Mouse (Mus musculus) right cerebral cortex, postnatal 14 days (tissue): ENCODE data around the gene Stat5a.

Experiments
- DNase-seq: peaks from one replicate; pipeline ENCODE4 v3.0.0; 2022

The Stat5a gene

GRCm38 (mm10) chr11:100863141-100863540, 4.0 kb downstream of the Stat5a start:
- DNase-seq: no peak

GRCm38 (mm10) chr11:100865618-100866017, 6.5 kb downstream of the Stat5a start:
- DNase-seq: no peak

GRCm38 (mm10) chr11:100870256-100870967, 11.3 kb downstream of the Stat5a start:
- DNase-seq: no peak

- DNase-seq: no peak
Measured at GRCm38 (mm10) chr11:100870968-100871350, 11.8 kb downstream of the Stat5a start.

GRCm38 (mm10) chr11:100875761-100876160, 16.6 kb downstream of the Stat5a start:
- no peak for DNase-seq

- DNase-seq: no peak
Measured at GRCm38 (mm10) chr11:100879321-100880078, 20.3 kb downstream of the Stat5a start.

- no peak for DNase-seq
Measured at GRCm38 (mm10) chr11:100883640-100884039, 24.5 kb downstream of the Stat5a start.

GRCm38 (mm10) chr11:100885472-100885871, 26.3 kb downstream of the Stat5a start:
- DNase-seq: no peak

GRCm38 (mm10) chr11:100886188-100886740, 27.1 kb downstream of the Stat5a start:
- no peak for DNase-seq

GRCm38 (mm10) chr11:100887236-100887635, 28.1 kb downstream of the Stat5a start:
- DNase-seq: no peak

- DNase-seq: no peak
Measured at GRCm38 (mm10) chr11:100887764-100888163, 28.6 kb downstream of the Stat5a start.

GRCm38 (mm10) chr11:100888348-100888820, 29.2 kb downstream of the Stat5a start:
- no peak for DNase-seq

GRCm38 (mm10) chr11:100890481-100890880, 31.3 kb downstream of the Stat5a start:
- DNase-seq: no peak

GRCm38 (mm10) chr11:100891256-100892123, 32.3 kb downstream of the Stat5a start:
- no peak for DNase-seq

- DNase-seq: no peak
Measured at GRCm38 (mm10) chr11:100892435-100892834, 33.3 kb downstream of the Stat5a start.

GRCm38 (mm10) chr11:100893482-100893881, 34.3 kb downstream of the Stat5a start:
- peak; percentile 88 for DNase-seq

- DNase-seq: no peak
Measured at GRCm38 (mm10) chr11:100894146-100894918, 35.2 kb downstream of the Stat5a start.

GRCm38 (mm10) chr11:100896078-100896477, 36.9 kb downstream of the Stat5a start:
- DNase-seq: no peak

GRCm38 (mm10) chr11:100897294-100898231, 38.4 kb downstream of the Stat5a start:
- peak; percentile 46 for DNase-seq

GRCm38 (mm10) chr11:100898441-100899199, 39.5 kb downstream of the Stat5a start:
- no peak for DNase-seq
